Mouse (Mus musculus) spleen, postnatal 10 days (tissue): ENCODE data around the gene Ago3.

Experiments
- DNase-seq, 2 experiments: peaks; one replicate each; pipeline ENCODE4 v3.0.0; 2021 to 2022; ENCODE audit warnings: low spot score in 2 of 2

The Ago3 gene

DNA sequence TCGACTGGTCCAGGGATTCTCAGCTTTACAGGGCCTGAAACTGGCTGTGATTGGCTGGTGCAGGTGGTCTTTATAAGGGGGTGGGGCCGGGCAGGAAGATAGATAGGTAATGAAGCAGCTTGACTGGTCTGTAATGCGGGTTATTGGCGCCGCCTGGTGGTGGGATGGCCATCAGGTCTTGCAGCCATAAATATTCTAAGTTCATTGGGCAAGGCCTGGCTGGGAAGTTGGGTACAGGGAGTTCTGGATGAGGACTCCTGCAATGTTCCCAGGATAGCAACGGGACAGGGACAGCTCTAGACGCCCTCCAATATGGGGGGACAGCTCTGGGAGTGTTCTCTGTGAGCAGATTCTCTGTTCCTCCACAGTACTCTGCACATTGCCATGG lies 119.4 kb downstream of the Ago3 start:
- DNase-seq: peak; percentile 68 to 88

DNA sequence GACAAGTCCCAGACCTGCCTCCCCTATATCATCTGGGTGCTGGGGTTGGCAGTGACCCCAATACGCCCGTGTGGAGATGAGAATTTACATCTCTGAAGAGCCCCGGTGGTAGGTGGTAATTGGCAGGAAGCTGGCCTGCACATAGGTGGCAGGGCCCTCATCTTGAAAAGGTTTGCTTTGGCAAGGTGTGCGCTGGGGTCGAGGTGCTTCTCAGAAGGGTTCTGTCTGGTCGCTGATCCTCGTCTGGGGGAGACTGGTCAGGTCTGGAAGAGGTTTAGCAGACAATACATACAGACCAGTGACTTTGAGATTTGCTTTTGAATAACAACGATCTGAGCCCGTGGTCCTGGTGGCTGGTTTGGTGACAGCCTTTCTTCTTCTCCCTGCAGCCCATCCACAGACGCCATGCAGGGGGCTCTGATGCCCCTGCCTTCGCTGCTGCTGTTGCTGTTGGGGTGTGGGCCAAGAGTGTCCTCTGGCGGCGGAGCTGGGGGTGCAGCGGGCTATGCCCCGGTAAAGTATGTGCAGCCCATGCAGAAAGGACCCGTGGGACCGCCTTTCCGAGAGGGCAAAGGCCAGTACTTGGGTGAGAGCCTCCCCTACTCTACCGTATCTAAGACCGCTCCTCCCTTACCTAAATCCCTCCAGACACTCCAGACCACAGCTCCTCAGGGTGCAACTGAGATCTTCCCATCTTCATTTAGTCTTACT lies 120.0 kb downstream of the Ago3 start:
- peak in 1 of 2 experiments; percentile 49 for DNase-seq

DNA sequence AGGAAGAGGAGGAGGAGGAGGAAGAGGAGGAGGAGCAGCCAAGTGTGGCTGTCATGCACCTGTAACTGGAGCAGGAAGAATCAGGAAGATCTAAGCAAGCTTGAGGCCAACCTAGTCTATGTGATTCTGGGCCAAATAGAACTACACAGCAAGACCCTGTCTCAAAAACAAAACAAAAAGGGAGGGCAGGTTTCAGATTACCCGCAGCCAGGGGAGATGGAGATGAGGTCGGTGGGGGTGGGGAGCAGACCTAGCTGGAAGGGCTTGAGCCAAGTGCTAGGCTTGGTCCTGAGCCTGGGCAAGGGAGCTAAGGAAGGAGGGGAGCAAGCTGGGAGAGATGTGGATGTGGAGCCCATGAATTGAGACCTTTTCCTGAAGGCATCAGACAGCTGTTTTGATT lies 122.5 kb downstream of the Ago3 start:
- DNase-seq: no peak

DNA sequence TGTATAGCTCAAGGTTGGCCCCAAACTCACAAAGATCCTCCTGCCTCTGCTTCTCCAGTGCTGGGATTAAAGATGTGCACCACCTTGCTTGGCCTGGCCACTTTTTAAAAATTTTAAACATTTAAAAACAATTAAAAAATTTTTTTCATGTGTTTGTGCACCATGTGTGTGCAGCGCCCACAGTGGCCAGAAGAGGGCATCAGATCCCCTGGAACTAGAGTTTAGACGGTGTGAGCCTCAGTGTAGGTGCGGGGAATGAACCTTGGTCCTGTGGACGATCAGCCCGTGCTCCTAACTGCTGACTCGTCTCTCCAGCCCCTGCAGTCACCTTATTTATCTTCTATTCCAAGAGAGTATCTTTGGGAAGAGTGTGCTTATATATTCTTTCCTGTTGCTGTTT lies 123.3 kb downstream of the Ago3 start:
- DNase-seq: no peak

DNA sequence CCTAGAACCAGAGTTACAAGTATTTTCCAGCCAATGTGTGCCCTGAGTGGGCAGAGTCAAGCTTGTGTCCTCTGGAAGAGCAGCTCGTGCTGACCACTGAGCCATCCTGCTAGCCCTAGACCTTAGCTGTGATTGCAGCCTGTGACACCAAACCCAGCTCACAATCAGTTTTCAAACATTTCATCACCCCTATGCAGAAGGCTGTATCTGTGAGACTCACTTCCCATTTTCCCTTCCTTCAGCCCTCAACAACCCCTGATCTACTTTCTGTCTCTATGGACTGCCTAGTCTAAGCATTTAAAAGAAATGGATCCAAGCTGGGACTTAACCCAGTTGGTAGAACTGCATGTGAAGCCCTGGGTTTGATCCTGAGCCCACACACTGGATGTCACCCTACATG lies 123.9 kb downstream of the Ago3 start:
- no peak for DNase-seq

DNA sequence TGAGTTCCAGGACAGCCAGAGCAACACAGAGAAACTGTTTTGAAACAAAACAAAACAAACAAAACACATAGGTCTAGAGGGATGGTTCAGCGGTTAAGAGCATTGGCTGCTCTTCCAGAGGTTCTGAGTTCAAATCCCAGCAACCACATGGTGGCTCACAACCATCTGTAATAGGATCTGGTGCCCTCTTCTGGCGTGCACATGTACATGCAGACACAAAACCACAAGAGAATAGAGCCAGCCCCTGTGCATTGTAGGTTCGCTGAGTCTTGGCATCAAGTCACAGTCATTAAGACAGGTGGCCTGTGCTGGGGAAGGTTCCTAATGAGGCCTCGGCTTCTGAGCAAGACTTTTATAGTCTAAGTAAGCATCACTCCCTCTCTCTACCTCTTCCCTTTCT lies 125.5 kb downstream of the Ago3 start:
- no peak for DNase-seq

DNA sequence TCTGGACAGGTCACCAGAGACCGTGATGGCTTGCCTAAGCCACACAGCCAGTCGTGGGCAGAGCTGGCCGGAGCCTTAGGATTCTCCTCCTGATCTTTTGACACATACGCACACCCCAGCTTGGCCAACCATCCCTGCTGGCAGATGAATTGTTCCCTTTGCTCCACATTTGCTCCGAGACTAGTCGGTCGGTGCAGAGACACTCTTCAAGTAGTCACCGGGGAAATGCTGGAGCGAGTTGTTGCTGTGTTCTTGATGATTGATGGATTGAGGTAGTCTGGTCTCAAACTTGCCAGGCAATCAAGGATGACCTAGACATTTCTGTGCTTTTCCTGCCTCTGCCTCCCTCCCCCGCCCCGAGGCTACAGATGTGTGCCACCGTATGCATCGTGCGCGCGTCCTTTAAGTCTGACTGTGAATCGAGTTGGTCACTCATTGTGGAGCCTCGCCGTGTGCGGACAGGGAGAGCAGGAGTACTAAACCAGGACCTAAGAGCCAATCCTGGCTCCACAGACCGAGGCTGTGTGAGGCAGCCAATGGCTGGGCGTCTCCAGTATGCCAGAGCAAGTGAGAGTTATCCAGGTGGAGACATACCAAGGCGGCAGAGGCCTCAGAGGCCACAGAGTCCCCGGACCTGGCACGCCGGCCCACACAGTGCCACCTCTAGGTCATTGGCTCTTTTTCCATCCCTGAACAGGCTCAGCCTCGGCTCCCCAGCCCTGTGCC lies 127.6 kb downstream of the Ago3 start:
- no peak for DNase-seq

DNA sequence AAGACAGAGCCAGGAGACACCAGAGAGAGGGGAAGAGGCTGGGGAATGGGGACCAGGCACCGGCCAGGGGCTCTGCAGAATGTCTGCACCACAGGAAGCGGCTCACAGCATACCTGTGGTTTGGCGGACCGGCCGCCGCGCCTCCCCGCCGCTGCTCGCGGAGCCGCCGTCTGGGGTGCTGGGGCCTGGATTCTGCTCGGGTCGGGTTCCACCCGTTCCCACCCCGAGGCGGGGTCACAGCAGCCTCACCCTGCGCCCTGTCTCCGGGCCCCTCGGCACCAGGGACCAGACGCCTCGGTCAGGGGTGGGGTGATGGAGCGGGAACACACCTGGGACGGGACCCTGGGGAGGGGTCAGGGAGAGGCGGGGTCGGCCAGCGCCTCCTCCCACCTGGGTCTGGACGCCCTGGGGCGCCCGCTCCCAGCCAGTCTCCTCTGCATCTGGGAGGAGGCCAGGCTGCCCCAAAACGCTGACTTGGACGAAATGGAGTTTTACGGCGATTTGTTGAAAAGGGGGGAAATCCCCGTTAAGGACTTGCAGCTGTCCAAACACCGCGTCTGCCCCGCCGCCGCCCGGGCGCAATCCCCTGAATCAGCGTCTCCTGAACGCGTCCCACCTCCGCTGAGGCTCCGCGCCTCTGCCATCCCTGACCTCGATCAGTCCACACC lies 128.3 kb downstream of the Ago3 start:
- no peak for DNase-seq

DNA sequence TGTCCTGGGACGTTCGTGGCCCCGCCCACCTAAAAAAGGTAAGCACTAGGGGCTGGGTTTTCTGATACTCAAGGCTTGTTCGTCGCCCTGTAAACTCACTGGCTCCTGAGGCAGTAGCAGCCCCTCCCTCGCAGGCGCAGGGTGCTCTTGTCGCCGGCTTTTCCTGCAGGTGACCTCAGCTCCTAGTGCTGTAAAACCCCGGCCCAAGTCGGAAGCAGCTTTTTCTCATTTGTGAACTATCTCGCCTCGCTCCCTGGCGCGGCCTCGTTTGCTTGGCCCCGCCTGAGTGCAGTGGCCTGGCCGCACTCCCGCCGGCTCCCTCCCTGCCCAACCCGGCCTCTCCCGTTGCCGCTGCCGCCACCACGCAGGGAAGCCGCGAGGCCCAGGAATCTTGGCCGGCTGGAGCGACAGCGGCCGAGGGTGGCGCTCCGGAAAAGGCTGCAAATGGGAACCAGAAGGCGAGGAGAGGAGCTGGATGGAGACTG lies 132.7 kb downstream of the Ago3 start:
- no peak for DNase-seq

DNA sequence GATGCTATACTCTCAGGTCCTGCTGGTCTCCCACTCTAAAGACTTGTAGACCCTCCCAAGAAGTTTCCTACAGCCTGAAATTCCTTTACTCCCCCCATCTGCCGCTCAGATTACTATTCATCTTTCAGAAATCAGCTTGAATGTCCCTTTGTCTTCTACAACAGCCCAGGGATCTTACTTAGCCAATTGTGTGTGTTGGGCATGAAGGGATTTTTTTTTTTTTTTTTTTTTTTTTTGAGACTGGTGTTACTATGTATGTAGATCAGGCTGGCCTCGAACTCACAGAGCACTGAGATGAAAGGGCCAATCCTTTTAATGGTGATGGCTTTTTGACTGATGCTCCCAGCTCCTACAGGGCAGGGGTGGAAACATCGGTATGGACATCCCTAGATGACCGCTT lies 133.4 kb downstream of the Ago3 start:
- DNase-seq: no peak

DNA sequence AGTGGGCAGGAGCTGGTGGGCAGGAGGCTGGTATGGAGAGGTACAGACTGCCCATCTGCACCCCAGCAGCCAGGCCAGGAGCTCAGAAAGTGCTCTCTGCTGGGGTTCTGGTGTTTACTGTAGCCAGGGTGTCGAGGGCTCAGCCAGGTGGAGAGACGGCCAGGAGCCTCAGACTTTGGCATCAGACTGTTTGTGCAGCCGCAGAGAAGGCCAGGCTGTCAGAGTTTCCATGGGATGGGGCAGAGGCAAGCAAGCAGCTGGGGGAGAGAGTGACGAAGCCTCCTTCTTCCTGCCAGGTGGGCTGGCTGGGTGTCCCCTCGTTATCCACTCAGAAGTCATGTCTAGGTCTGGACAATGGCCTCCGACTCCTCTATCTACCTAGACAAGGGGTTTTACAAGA lies 134.2 kb downstream of the Ago3 start:
- DNase-seq: no peak

DNA sequence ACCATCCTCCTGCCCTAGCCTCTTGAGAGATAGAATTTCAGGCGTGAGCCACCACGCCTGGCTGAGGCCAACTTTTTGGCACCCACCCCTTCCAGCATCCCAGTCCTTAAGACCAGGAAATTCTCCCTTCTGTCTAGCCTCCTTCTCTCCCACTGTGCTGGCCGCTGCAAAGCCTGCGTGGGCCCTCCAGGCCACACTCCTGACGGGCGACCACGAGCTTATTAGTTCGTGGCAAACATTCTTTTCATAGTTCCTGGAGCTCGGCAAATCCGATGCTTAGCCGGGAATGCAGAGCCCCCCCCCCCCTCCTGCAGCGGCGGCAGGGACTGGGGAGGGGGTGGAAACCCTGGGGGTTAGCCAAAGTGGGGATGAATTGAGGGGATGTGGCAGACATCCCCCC lies 138.2 kb downstream of the Ago3 start:
- no peak for DNase-seq

DNA sequence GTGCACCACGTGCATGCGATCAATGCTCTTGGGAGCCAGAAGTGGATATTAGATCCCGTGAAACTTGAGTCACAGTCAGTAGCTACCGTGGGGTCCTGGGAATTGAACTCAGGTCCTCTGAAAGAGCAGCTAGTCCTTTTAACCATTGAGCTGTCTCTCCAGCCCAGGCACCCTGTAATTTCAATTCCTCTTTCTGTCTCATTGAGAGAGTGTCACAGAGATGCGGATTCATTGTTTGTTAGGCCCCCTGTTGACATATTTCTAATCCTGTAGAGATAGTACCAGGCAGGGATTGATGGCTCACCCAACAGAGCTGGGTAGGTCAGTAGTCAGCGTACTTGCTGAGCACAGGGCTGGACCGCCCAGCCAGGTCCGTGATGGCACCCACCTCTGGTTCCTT lies 139.0 kb downstream of the Ago3 start:
- DNase-seq: no peak

DNA sequence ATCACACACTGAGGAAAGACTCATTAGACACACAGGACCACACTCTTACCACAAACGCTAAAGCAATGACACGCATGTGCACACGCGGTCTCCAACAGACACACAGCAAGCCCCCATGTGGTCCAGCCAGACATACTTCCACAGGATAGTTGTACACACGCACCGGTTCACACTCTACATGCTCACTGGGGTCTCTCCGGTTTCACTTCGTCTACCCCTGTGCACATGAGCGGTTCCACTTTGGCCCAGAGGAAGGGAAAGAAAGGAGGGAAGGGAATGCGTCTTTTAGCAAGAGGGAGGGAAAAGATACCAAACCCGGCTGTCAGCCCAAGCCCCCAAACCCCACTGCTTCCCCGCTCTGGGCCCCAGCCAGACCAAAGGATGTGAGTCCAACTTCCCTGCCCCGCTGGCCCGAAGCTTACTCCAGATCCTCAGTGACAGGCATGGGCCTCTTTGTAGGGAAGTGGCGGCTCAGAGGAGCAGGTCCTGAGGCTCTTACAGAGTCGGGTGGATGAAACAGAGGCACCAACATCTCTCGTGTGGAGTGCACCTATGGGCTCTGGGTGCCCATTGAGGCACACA lies 141.2 kb downstream of the Ago3 start:
- no peak for DNase-seq

DNA sequence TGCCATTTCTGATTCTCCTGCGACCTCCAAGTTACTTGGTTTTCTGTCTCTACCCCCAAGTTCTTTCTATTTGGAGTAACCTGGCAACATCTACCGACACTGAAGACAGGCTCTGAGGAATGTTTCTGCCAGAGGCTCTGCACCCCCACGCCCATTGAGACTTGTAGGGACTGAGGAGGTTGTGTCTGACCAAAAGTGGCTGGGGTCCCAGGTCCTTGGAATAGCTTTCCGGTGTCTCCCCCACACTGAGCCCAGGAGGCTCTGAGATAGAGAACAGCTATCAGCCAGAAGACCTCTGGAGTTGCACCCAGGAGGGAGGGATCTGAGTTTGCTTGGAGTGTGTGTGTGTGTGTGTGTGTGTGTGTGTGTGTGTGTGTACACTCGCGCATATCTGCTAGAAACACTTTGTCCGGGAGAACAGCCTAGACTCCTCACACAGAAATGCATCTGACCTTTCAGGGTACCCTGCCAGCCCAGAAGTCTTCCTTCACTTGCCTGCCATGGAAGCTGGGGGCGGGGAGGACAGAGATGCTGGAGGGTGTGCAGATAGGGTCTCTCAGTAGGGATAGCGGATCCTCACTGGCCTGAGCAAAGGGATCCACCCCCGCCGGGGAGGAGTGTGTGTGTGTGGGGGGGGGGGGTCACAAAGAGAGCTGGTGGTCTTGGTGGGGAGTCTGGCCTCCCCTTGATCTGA lies 141.9 kb downstream of the Ago3 start:
- no peak for DNase-seq

DNA sequence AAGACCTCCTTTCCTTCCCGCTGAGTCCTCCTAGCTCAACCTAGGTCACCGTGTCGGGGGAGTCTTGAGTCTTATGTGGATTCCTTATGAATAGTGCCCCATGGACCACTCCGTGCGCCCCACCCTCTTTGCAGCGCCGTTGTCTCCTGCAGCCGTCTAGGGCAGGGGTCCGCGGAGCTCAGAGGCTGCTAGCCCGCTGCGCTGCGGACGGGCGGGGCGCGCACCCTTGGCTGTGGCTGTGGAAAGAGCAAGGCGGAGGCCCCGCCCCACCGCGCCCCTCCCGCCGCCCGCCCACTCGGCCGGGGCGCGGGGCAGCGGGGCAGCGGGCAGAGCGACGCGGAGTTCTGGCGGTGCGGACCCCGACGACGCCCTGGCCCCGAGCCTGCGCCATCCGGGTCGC lies 142.9 kb downstream of the Ago3 start, which contains the start of gene Col8a2:
Gene Col8a2, plus strand, starts transcription at position 302 of the 400 bp plus-strand sequence.
- no peak for DNase-seq

DNA sequence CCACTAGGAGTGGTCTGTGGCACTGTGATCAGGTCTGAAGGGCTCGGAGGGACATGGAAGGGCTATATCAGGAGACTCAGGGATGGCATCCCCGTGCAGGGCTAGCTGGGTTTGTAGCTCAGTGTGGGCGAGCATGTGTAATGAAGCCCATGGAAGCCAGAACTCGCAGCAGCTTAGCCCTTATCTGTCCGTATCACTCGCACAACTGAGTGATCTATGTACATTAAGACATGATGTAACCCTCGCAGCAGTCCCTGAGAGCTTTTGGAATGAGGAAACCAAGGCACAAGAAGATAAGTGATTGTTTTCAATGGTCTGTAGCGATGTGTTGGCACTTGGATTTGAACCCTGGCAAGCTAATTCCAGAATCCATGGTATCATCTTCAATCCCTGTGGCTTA lies 145.8 kb downstream of the Ago3 start:
- no peak for DNase-seq

DNA sequence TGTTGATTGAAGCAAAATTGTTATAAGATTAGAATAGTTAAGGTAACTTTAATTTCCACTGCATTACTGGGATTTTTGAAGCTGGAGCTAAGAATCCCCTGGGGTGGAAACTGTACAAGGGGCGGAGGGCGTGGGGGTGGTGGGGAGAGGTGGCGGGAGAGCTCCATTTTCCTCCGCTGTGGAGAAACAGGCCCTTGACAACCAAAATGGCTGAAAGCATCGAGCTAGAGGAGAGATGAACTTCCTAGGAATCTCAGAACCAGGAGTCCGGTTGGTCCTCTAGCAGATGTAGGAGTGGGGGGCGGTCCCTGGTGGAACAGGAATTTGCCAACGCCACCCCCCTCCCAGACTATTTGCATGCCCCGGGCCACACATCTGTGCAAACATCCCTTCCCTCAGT lies 147.7 kb downstream of the Ago3 start:
- no peak for DNase-seq
